Mouse (Mus musculus) macrophage (primary cell): ENCODE measurements at regions not wholly inside any gene's neighbourhood (a gene's known extent, or its start where the extent isn't known, plus 50 kb on each side); places are given as distances from the start of the nearest gene placed in this dataset.

Experiments
- H3K27ac ChIP-seq: fragments of 350-480 bp; formaldehyde crosslinking; 2 replicates; pipeline ENCODE4 v1.9.0; 2021
- H3K36me3 ChIP-seq: fragments of 350-480 bp; formaldehyde crosslinking; 2 replicates; pipeline ENCODE4 v1.9.0; 2021; ENCODE audit errors: inconsistent target
- H3K4me3 ChIP-seq: fragments of 350-480 bp; formaldehyde crosslinking; 2 replicates; pipeline ENCODE4 v1.9.0; 2021; ENCODE audit errors: inconsistent target
- H3K79me2 ChIP-seq: fragments of 350-480 bp; formaldehyde crosslinking; 2 replicates; pipeline ENCODE4 v1.9.0; 2021; ENCODE audit errors: inconsistent target
- WGBS: methylation state at CpG from one replicate; pipeline ENCODE4 v1.1.7; 2026; ENCODE audit warnings: inconsistent platforms; ENCODE audit not compliant: missing documents; 5-methylcytosine and 5-hydroxymethylcytosine counted together

GRCm38 (mm10) chrX:59751680-59752079 lies 183.8 kb upstream of the Fgf13 start:
- H3K27ac ChIP-seq: no peak overlapping the region
- WGBS: 72% methylated on average over 3 of the region's 3 CpGs
- H3K4me3 ChIP-seq: no peak overlapping the region
- no peaks in the 10 kb centered on the region for H3K79me2 ChIP-seq
- H3K36me3 ChIP-seq: no peaks in the 10 kb centered on the region

GRCm38 (mm10) chrX:59703787-59704186 lies 135.9 kb upstream of the Fgf13 start:
- Histone ChIP-seq H3K4me3 (no peak overlapping the region), H3K36me3 (no peaks in the 10 kb centered on the region), H3K27ac (no peak overlapping the region), H3K79me2 (no peaks in the 10 kb centered on the region)
- 64% methylated on average over 2 of the region's 2 CpGs for WGBS

- 39% methylated on average over 2 of the region's 2 CpGs for WGBS
- no peak overlapping the region for H3K4me3 ChIP-seq
Measured at GRCm38 (mm10) chrX:59701090-59701489, 133.2 kb upstream of the Fgf13 start.

GRCm38 (mm10) chrX:59699766-59700165 lies 131.9 kb upstream of the Fgf13 start:
- no peak overlapping the region for H3K27ac ChIP-seq
- WGBS: 100% methylated on average over 1 of the region's 1 CpGs
- H3K79me2 ChIP-seq: no peaks in the 10 kb centered on the region
- H3K36me3 ChIP-seq: no peaks in the 10 kb centered on the region
- no peak overlapping the region for H3K4me3 ChIP-seq

More at GRCm38 (mm10) chrX:59701090-59701489, 133.2 kb upstream of the Fgf13 start:
- H3K36me3 ChIP-seq: no peaks in the 10 kb centered on the region
- no peak overlapping the region for H3K27ac ChIP-seq
- no peaks in the 10 kb centered on the region for H3K79me2 ChIP-seq

- Histone ChIP-seq H3K79me2 (no peaks in the 10 kb centered on the region), H3K4me3 (no peak overlapping the region), H3K27ac (peak overlapping the region; percentile 8; the same call in 1 of the 2 replicates), H3K36me3 (no peaks in the 10 kb centered on the region)
- 17% methylated on average over 1 of the region's 1 CpGs for WGBS
Measured at GRCm38 (mm10) chrX:59693040-59693439, 125.2 kb upstream of the Fgf13 start.

- H3K79me2 ChIP-seq: no peaks in the 10 kb centered on the region
- H3K27ac ChIP-seq: no peak overlapping the region
- H3K4me3 ChIP-seq: no peak overlapping the region
- whole genome bisulfite sequencing: 100% methylated on average over 1 of the region's 1 CpGs
- no peaks in the 10 kb centered on the region for H3K36me3 ChIP-seq
Measured at GRCm38 (mm10) chrX:59690436-59690835, 122.6 kb upstream of the Fgf13 start.

- 100% methylated on average over 1 of the region's 1 CpGs for WGBS
- H3K36me3 ChIP-seq: no peaks in the 10 kb centered on the region
- no peak overlapping the region for H3K27ac ChIP-seq
- no peak overlapping the region for H3K4me3 ChIP-seq
- H3K79me2 ChIP-seq: no peaks in the 10 kb centered on the region
Measured at GRCm38 (mm10) chrX:59689531-59689930, 121.7 kb upstream of the Fgf13 start.
